15 mouse cellular contexts compared by ENCODE assay signal in the genomic region with DNA sequence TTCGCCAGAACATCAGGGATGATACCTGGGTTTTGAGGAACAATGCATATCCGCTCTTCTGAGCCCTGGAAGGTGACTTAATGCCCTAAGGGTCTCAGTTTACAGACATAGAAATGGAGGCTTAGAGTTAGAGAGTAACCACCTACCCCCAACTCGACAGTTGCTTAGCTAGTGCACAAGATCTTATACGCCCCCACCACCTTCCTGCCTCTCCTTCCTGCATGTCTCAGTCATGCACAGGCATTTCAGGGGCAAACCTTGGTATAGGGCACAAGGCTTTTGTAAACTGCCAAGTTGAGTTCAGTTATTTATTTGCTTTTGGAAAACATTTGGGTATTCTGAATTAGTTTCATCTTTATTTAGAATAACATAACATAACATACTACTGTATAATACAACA.
DNase-seq lines count a peak whose midpoint lies in the region; ATAC-seq and TF ChIP-seq lines count a peak whose summit lies in the region.
"Had no signal": no experiment of that assay in that cellular context is flagged by ENCODE, and none has a peak within 500 bp of the region (broad histone marks: within the 10 kb centered on the region; RNA-seq: fewer than 3 reads in every experiment).

No protein-coding gene starts in this region.

- no peaks in the 10 kb centered on the region for H3K36me3 ChIP-seq in heart, embryonic 10.5 days
- H3K36me3 ChIP-seq in small intestine, adult 2 months (ENCODE audit: control insufficient read depth, insufficient read depth, low read length), result no peaks in the 10 kb centered on the region
- no peaks in the 10 kb centered on the region for H3K36me3 ChIP-seq in liver, embryonic 12.5 days
- H3K36me3 ChIP-seq: embryonic facial prominence, embryonic 15.5 days; forebrain, embryonic 10.5 days; heart, embryonic 12.5 days; hindbrain, embryonic 15.5 days had no signal

- peak overlapping the region; percentile 26; the same call in 1 of the 2 replicates for H3K27ac ChIP-seq in heart, embryonic 10.5 days
- H3K27ac ChIP-seq in small intestine, adult 2 months (ENCODE audit: insufficient read depth, low read depth, low read length), result peak overlapping the region; percentile 87
- no peak overlapping the region for H3K27ac ChIP-seq in liver, embryonic 12.5 days
- no peak overlapping the region for H3K27ac ChIP-seq in gastrocnemius, adult 2 months
- H3K27ac ChIP-seq: embryonic facial prominence, embryonic 15.5 days; forebrain, embryonic 10.5 days; hindbrain, embryonic 15.5 days had no signal

- no peak for ATAC-seq in liver, embryonic 12.5 days
- ATAC-seq: activated CD4-positive, CD25-positive, alpha-beta regulatory T cell, adult 4 months; Patski had no signal

- no peak for TF ChIP-seq CTCF in small intestine, adult 2 months (IDR thresholded peaks at IDR 0.05; ENCODE audit: extremely low read depth, insufficient read length, insufficient replicate concordance, low read depth, low read length)
- no peak for TF ChIP-seq CTCF in gastrocnemius, adult 2 months (IDR thresholded peaks at IDR 0.05)

- intact Hi-C loops in heart, postnatal 36 days (cut with DNase I), result no loop called here
- intact Hi-C loops in gastrocnemius, adult 2 months (cut with DNase I), result no loop called here

- no peak overlapping the region for H3K4me3 ChIP-seq in heart, embryonic 10.5 days
- peak overlapping the region; percentile 68 for H3K4me3 ChIP-seq in small intestine, adult 2 months (ENCODE audit: low read depth, low read length)
- H3K4me3 ChIP-seq in liver, embryonic 12.5 days, result no peak overlapping the region
- H3K4me3 ChIP-seq in gastrocnemius, adult 2 months, result no peak overlapping the region
- H3K4me3 ChIP-seq: embryonic facial prominence, embryonic 15.5 days; erythroblast, embryonic 14.5 days; forebrain, embryonic 10.5 days; heart, embryonic 12.5 days; hindbrain, embryonic 15.5 days had no signal

- 80% methylated on average over 4 of the region's 4 CpGs for WGBS in heart, embryonic 10.5 days
- WGBS in small intestine, adult 2 months, result 44% methylated on average over 4 of the region's 4 CpGs
- 69% methylated on average over 4 of the region's 4 CpGs for WGBS in liver, embryonic 12.5 days (ENCODE audit: insufficient replicate concordance)

- H3K4me2 ChIP-seq in liver, embryonic 12.5 days, result no peak overlapping the region
- H3K4me2 ChIP-seq: embryonic facial prominence, embryonic 15.5 days; heart, embryonic 12.5 days; hindbrain, embryonic 15.5 days had no signal

- H3K4me1 ChIP-seq in heart, embryonic 10.5 days, result peaks cover 40% of the 10 kb centered on the region
- peaks cover 21% of the 10 kb centered on the region for H3K4me1 ChIP-seq in small intestine, adult 2 months (ENCODE audit: control insufficient read depth, insufficient read depth, insufficient read length, low read length)
- no peaks in the 10 kb centered on the region for H3K4me1 ChIP-seq in liver, embryonic 12.5 days
- H3K4me1 ChIP-seq: hindbrain, embryonic 15.5 days had no signal

- TF ChIP-seq POLR2A in small intestine, adult 2 months (IDR thresholded peaks at IDR 0.05; ENCODE audit: low read depth, low read length), result no peak

- DNase-seq in heart, embryonic 10.5 days (ENCODE audit: low spot score), result no peak
- no peak for DNase-seq in heart, postnatal 36 days
- peak; percentile 70 for DNase-seq in thymus, postnatal 14 days
- DNase-seq in gastrocnemius, adult 2 months, result no peak
- DNase-seq: cerebellum, adult 2 months; gastrocnemius, postnatal 36 days had no signal

- H3K27me3 ChIP-seq in heart, embryonic 10.5 days (ENCODE audit: insufficient read depth, poor library complexity, severe bottlenecking), result no peaks in the 10 kb centered on the region
- no peaks in the 10 kb centered on the region for H3K27me3 ChIP-seq in small intestine, adult 2 months (ENCODE audit: control insufficient read depth, insufficient read depth, low read length)
- no peaks in the 10 kb centered on the region for H3K27me3 ChIP-seq in liver, embryonic 12.5 days (replicated peaks)
- H3K27me3 ChIP-seq: embryonic facial prominence, embryonic 15.5 days; heart, embryonic 12.5 days; hindbrain, embryonic 15.5 days; Patski had no signal

- H3K9me3 ChIP-seq in heart, embryonic 10.5 days, result no peaks in the 10 kb centered on the region
- no peaks in the 10 kb centered on the region for H3K9me3 ChIP-seq in liver, embryonic 12.5 days (replicated peaks)
- H3K9me3 ChIP-seq: embryonic facial prominence, embryonic 15.5 days; forebrain, embryonic 10.5 days; heart, embryonic 12.5 days; hindbrain, embryonic 15.5 days had no signal

- no peak overlapping the region for H3K9ac ChIP-seq in liver, embryonic 12.5 days
- H3K9ac ChIP-seq: embryonic facial prominence, embryonic 15.5 days; heart, embryonic 12.5 days; hindbrain, embryonic 15.5 days had no signal

Comparison
In these comparisons a context has a peak if more than half of its experiments do, and no peak if none do; other contexts are left out.
1. H3K27ac ChIP-seq: peak in heart, embryonic 10.5 days (single experiment) and small intestine, adult 2 months (single experiment); none in liver, embryonic 12.5 days (single experiment) and gastrocnemius, adult 2 months (single experiment).